17 mouse cellular contexts compared by ENCODE assay signal in the genomic region with DNA sequence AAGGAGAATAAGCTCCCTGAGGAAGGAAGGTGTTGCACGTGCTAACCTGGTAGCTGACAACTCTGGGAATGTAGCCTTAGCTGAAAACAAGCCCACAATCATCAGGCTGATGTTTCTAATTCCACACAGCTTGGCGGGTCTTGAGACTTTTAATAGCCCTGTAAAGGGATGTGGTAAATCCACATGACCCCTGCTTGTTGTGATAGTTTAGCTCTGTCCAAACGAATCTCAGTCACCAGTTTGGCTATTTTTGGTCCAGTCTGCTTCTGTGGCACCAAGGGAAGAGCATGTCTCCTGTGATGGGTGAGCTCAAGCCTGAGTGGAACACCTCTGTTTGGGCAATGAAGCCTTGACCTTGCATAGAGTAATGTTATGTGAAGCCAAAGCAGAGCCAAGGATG. TPM values are rescaled to one million over a fixed set of nuclear protein-coding genes. Genes with fewer than 3 reads are reported as not detected.
"Had no signal": no experiment of that assay in that cellular context is flagged by ENCODE, and none has a peak within 500 bp of the region (broad histone marks: within the 10 kb centered on the region; RNA-seq: fewer than 3 reads in every experiment).

No protein-coding gene starts in this region.

- DNase-seq: kidney, adult 2 months; kidney, postnatal 10 days; kidney, postnatal 36 days; liver, embryonic 13.5 days; lung, adult 2 months; lung, postnatal 14 days; lung, postnatal 4 days; right cerebral cortex, adult 18-20 months; right cerebral cortex, postnatal 14 days; right cerebral cortex, postnatal 4 days; thymus, postnatal 36 days had no signal

RNA-seq across cellular contexts. Expression of gene Gpr82, which starts 54.4 kb away (rescaled TPM):
- total RNA-seq: layer of hippocampus, adult 18-20 months; layer of hippocampus, postnatal 14 days; left cerebral cortex, postnatal 10 days; left cerebral cortex, postnatal 36 days; liver, adult 2 months; megakaryocyte, adult 5-6 weeks had no signal
